Mouse (Mus musculus) heart, adult 2 months (tissue): Measurements from ENCODE around the gene March9.

ENCODE experiments used
- CTCF ChIP-seq: fragments of 200-600 bp; IDR thresholded peaks from 2 replicates; pipeline ENCODE4 v1.8.1; 2022; ENCODE audit warnings: antibody characterized with exemption, mild to moderate bottlenecking, moderate library complexity
- POLR2A ChIP-seq: fragments of 200-500 bp; IDR thresholded peaks from 2 replicates; pipeline ENCODE4 v1.6.1; 2011; ENCODE audit warnings: mild to moderate bottlenecking, low read depth, low read length, control low read depth; ENCODE audit not compliant: insufficient read depth

GRCm38 (mm10) chr10:127092742-127093141 is 32.8 kb upstream of the March9 start:
- TF ChIP-seq POLR2A: no peak
- TF ChIP-seq CTCF: no peak
